Mouse (Mus musculus) mouse embryonic stem cell (cell line): Measurements from ENCODE around the gene Prp2.
"Not testable (repeated sequence)": the region's sequence is repeated elsewhere in the genome, so short reads cannot be mapped to it uniquely, and the experiment has no call there.

Experiments
- in situ Hi-C, 2 experiments: fragments of 300-500 bp; cut with MboI; formaldehyde crosslinking; loops; 1 replicate in 1 of 2; 3 replicates in 1 of 2; pipeline ENCODE4 v1.14.3; 2019 to 2020; ENCODE audit warnings: low sequenced_read_pairs in 2 of 2, low pct_unique_long_range_greater_than_20kb in 1 of 2, mixed read lengths in 1 of 2; ENCODE audit not compliant: unreplicated experiment in 1 of 2

Prp2 gene

DNA sequence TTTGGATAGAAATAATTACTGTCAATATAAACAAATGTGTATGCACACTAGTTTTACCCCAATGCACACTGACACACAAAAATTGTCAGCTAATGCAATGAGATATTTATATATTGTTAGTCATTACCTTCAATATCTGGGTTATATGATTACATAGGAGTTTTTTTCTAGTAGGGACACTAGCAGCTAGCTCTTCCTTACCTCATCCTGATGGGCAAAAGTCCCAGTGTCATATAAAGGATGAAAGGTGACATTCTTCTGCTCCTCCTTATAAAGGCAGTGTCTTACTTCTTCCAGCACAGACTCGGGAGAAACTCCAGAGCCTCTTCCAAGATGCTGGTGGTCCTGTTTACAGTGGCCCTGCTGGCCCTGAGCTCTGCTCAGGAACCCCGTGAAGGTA, at the start of gene Prp2:
Prp2 (plus strand) TSS at position 301 of the 400 bp plus-strand sequence.
- in situ Hi-C loops, result not testable (repeated sequence)

- in situ Hi-C loops, result not testable (repeated sequence)
Observed at GRCm38 (mm10) chr6:132569509-132569908, 26.2 kb upstream of the Prp2 start, which contains the start of gene Prh1. Gene Prh1 (plus strand): TSS chr6:132569809.

GRCm38 (mm10) chr6:132649399-132649798, 53.7 kb downstream of the Prp2 start:
- in situ Hi-C loops, result no loop called here
